Mouse (Mus musculus): ENCODE measurements around the gene Krt88. TPM values are rescaled to one million over a fixed set of nuclear protein-coding genes. Genes with fewer than 3 reads are reported as not detected.

The Krt88 gene
- polyA plus RNA-seq (2015; fragmentation: Nextera tagmentation; extraction: Ambion mirVana): not detected in 2 replicates

DNA sequence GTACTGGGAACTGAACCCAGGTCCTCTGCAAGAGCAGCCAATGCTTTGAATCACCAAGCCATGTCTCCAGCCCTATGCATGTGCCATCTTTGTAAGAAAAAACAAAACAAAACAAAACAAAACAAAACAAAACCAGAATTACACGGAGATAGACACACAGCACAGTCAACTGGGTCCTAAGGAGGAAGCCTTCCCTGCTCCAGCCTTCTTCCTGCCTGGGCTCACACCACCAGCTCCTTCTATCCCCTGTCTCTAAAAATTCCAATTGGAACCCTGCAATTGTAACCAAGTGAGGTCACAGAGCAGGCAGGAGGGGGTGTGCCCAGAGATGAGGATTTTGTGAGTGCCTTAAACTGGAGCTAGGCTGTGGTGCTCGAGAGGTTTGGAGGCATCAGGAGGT lies at the start of gene Krt88:
TSS of gene Krt88 (plus strand) at position 301 of the 400 bp plus-strand sequence.
- 72% methylated on average over 2 of the region's 2 CpGs for WGBS
- Histone ChIP-seq H3K27me3 (no peaks in the 10 kb centered on the region), H3K4me1 (no peaks in the 10 kb centered on the region), H3K9me3 (no peaks in the 10 kb centered on the region), H3K4me3 (no peak within 1 kb of the TSS), H3K27ac (no peak within 1 kb of the TSS), H3K4me2 (replicated peaks) (no peak within 1 kb of the TSS), H3K9ac (no peak within 1 kb of the TSS), H3K36me3 (no peaks in the 10 kb centered on the region)
- ATAC-seq (ENCODE audit: low FRiP score, low read depth): no peak

DNA sequence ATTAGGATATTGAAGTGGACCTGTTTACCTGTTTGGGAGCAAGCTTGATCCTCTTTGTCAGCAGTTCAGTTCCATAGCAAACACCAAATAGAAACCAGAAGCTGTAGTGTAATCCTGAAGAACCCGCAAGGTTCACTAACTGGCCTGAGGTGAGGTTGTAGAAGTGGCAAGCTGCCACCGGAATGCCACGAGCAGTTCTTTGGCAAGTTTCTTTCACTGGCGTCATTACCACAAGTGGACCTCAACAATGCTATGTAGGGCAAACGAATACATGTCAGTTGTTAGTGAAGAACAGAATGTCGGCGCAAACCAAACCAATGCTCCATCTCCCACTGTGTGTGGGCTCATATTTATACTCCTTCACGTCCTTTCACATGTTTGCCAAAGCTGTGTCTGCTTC lies 49.3 kb upstream of the Krt88 start:
- Histone ChIP-seq H3K9ac (no peak overlapping the region), H3K27me3 (no peaks in the 10 kb centered on the region), H3K9me3 (no peaks in the 10 kb centered on the region), H3K4me3 (no peak overlapping the region), H3K27ac (no peak overlapping the region), H3K4me2 (replicated peaks) (no peak overlapping the region), H3K36me3 (no peaks in the 10 kb centered on the region), H3K4me1 (peaks cover 16% of the 10 kb centered on the region)
- 80% methylated on average over 8 of the region's 8 CpGs for WGBS
- ATAC-seq (ENCODE audit: low FRiP score, low read depth): no peak

DNA sequence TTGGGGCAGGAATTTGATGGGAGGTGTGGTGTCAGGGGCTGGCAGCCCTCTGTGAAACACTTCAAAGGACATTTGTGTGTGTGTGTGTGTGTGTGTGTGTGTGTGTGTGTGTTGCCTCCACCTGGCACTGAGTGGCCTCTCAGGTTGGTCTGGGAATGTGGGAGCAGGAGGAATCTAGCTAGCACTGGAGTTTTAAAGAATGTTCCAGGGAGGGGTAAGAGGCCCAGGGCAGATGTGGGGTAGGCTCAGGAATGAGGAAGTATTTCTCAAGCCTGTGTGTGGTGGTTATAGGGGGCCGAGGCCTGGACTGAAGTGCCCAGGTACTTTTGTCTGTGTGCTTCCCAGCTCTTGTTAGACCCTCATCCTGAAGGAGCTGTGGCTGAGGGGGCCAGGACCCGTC lies 36.8 kb upstream of the Krt88 start, which contains the start of gene Krt7:
TSS of gene Krt7 (plus strand) at position 269 of the 400 bp plus-strand sequence.
- Histone ChIP-seq H3K4me3 (no peak within 1 kb of the TSS), H3K36me3 (no peaks in the 10 kb centered on the region), H3K27me3 (peaks cover 38% of the 10 kb centered on the region), H3K4me2 (replicated peaks) (peak within 1 kb of the TSS; percentile 47), H3K27ac (peak within 1 kb of the TSS; percentile 11; the same call in 1 of the 2 replicates), H3K9ac (no peak within 1 kb of the TSS), H3K4me1 (peaks cover 35% of the 10 kb centered on the region), H3K9me3 (no peaks in the 10 kb centered on the region)
- peak; percentile 46; the same call in 1 of the 2 replicates for ATAC-seq (ENCODE audit: low FRiP score, low read depth)
- WGBS: 35% methylated on average over 2 of the region's 2 CpGs

DNA sequence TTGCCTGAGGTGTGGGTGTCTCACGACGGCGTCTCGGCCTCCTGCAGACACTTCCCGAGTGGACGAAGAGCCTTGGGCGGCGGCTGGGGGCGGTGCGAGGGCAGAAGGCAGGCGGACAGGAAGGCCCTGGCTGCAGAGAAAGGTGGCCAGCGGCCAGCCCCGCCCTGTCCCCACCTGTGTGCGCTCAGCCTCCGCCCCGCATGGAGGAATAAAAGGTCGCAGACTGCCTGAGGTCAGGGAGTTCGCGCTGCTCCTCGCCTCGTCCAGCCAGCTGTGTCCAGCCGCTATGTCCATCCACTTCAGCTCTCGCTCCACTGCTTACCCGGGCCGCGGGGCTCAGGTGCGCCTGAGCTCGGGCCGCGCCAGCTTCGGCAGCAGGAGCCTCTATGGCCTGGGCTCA lies 35.4 kb upstream of the Krt88 start:
- no peak overlapping the region for H3K27ac ChIP-seq
- ATAC-seq (ENCODE audit: low FRiP score, low read depth): no peak
- peak overlapping the region; percentile 39; the same call in 1 of the 2 replicates for H3K9ac ChIP-seq
- no peaks in the 10 kb centered on the region for H3K9me3 ChIP-seq
- H3K4me2 ChIP-seq (replicated peaks): peak overlapping the region; percentile 47
- WGBS: 24% methylated on average over 31 of the region's 31 CpGs
- no peaks in the 10 kb centered on the region for H3K36me3 ChIP-seq
- H3K27me3 ChIP-seq: peaks cover 38% of the 10 kb centered on the region
- peak overlapping the region; percentile 22 for H3K4me3 ChIP-seq
- H3K4me1 ChIP-seq: peaks cover 35% of the 10 kb centered on the region

DNA sequence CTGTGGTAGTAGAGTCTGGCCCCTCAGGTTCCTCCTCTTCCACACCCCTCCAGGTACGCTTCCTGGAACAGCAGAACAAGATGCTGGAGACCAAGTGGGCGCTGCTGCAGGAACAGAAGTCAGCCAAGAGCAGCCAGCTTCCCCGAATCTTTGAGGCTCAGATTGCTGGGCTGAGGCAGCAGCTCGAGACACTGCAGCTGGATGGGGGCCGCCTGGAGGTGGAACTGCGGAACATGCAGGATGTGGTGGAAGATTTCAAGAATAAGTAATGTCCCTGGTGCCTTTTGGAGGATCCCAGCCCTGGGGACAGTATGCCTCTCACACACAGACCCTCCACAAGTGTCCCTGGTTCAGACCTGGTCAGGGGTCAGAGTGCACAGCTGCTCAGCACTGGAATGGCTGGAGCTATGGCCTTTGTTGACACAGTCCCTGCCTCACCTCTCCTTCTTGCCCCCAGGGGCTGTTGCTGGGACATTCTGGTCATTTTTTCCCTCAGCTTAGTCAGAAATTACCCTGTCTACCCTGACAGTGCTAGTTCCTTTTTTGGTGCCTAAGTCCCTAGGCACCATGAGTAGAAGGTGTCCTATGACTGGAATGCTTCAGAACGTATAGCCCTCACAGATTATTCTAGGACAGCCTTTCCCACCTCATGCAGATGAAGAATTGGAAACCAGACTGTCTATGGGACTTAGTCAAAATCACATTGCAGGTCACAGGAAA lies 33.5 kb upstream of the Krt88 start:
- peaks cover 38% of the 10 kb centered on the region for H3K27me3 ChIP-seq
- ATAC-seq (ENCODE audit: low FRiP score, low read depth): no peak
- no peak overlapping the region for H3K4me2 ChIP-seq (replicated peaks)
- H3K4me3 ChIP-seq: no peak overlapping the region
- H3K9me3 ChIP-seq: no peaks in the 10 kb centered on the region
- 40% methylated on average over 7 of the region's 7 CpGs for WGBS
- H3K9ac ChIP-seq: no peak overlapping the region
- no peaks in the 10 kb centered on the region for H3K36me3 ChIP-seq
- peaks cover 35% of the 10 kb centered on the region for H3K4me1 ChIP-seq
- no peak overlapping the region for H3K27ac ChIP-seq

DNA sequence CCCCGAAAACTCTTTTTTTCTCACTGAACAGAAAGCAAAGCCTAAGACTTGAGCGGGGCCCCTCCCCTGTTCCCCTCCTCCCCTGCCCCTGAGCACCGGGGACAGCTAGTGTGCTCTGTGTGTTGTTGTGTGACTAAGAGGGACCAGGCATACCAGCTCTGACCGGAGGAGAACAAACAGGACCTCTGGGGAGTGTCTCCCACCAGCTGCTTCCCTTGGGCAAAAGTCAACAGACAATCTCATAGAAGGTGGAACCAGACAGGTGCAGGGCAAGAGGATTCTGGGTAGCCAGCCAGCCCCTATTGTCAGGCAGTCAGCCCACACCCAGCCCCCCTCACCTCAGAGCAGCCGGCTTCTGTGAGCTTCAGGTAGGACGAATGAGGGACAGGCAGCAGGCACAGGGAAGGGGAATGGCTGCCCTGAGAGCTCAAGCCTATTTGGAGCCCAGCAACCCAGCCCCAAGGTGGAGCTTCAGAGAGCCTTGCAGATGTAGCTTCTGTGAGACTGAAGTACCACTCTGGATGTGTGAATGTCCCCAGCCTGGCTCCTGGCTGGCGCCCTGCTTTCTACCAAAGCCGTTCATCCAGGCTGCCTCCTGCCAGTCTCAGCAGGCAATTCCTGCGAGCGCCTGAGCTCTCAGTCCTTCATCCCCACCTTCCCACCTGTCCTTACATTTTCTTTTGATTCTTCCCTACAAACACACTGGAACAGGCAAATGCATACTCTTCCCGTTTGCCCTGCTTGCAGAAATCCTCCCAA lies 32.6 kb upstream of the Krt88 start:
- no peak for ATAC-seq (ENCODE audit: low FRiP score, low read depth)
- Histone ChIP-seq H3K4me3 (no peak overlapping the region), H3K27ac (no peak overlapping the region), H3K9ac (no peak overlapping the region), H3K9me3 (no peaks in the 10 kb centered on the region), H3K27me3 (peaks cover 38% of the 10 kb centered on the region), H3K4me2 (replicated peaks) (no peak overlapping the region), H3K36me3 (no peaks in the 10 kb centered on the region), H3K4me1 (peaks cover 35% of the 10 kb centered on the region)
- 37% methylated on average over 11 of the region's 11 CpGs for WGBS

DNA sequence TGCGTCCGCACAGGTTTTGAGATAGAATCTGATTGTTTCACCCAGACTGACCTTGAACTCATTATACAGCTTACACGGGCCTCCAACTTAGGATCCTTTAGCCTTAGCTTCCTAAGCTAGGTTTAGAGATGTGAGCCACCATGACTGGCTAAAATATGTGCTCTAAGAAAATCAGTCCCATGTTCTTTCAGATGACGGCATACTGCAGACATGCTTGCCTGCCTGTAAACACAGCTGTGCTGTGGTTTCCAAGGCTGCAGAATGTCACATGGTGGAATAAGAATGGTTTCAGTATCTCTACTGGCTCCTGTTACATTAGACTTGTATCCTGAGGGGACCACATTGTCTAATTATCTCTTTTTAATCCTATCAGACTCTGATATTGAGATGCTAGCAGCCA lies 28.6 kb upstream of the Krt88 start:
- Histone ChIP-seq H3K9me3 (no peaks in the 10 kb centered on the region), H3K9ac (no peak overlapping the region), H3K27me3 (peaks cover 8% of the 10 kb centered on the region), H3K4me1 (0 out of 2 replicates have a peak, but pooled peaks cover 5% of the 10 kb centered on the region), H3K36me3 (no peaks in the 10 kb centered on the region), H3K4me2 (replicated peaks) (no peak overlapping the region), H3K27ac (no peak overlapping the region), H3K4me3 (no peak overlapping the region)
- ATAC-seq (ENCODE audit: low FRiP score, low read depth): 0 out of 2 replicates have a peak, but pooled peaks have one; percentile 32
- 74% methylated on average over 4 of the region's 4 CpGs for WGBS

DNA sequence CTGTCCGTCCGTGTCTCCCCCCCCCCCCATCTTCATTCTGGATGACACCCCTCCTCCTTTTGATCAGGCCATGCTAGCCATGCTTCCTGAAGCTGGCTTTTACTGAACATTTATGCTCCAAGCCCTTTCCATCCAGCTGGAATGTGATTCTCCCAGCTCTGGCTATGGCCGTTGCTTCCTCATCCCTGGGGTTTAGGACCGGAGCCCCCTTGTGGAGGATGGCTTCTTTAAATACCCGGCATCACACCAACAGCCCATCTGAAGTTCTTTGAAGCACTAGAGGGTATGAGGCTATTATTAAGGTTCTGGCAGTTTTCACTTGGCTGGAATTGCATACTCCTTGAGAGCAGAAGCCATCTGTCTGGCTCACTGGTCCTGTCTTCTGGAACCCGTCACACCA lies 26.6 kb upstream of the Krt88 start:
- ATAC-seq (ENCODE audit: low FRiP score, low read depth): no peak
- 36% methylated on average over 4 of the region's 6 CpGs for WGBS
- no peaks in the 10 kb centered on the region; the same call in 1 of the 2 replicates for H3K27me3 ChIP-seq
- H3K36me3 ChIP-seq: no peaks in the 10 kb centered on the region
- H3K9me3 ChIP-seq: no peaks in the 10 kb centered on the region
- no peak overlapping the region for H3K4me2 ChIP-seq (replicated peaks)
- no peak overlapping the region for H3K27ac ChIP-seq
- no peak overlapping the region for H3K4me3 ChIP-seq
- no peak overlapping the region for H3K9ac ChIP-seq
- H3K4me1 ChIP-seq: no peaks in the 10 kb centered on the region

DNA sequence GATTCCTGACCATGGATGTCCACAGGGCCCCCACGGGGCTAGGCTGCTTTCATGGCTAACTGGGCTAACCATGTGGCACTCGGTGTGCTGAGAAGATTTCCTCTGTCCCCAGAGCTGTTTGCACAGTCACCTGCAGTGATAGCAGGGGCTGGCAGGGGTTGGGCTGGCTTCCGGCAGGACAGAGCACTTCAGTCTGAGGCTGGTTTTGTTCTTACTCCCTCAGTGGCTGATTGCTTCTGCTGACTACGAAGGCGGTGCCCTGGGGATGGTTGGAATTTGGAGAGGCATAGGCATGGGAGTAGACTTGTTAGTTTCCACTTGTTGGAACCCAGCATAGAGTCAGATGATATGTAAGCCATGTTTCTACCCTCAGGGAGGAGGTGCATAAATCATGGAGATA lies 22.6 kb upstream of the Krt88 start:
- Histone ChIP-seq H3K4me3 (no peak overlapping the region), H3K4me2 (replicated peaks) (no peak overlapping the region), H3K36me3 (no peaks in the 10 kb centered on the region), H3K4me1 (no peaks in the 10 kb centered on the region), H3K9ac (no peak overlapping the region), H3K27me3 (peaks cover 6% of the 10 kb centered on the region; the same call in 1 of the 2 replicates), H3K9me3 (no peaks in the 10 kb centered on the region), H3K27ac (no peak overlapping the region)
- no peak for ATAC-seq (ENCODE audit: low FRiP score, low read depth)
- WGBS: 27% methylated on average over 5 of the region's 5 CpGs

DNA sequence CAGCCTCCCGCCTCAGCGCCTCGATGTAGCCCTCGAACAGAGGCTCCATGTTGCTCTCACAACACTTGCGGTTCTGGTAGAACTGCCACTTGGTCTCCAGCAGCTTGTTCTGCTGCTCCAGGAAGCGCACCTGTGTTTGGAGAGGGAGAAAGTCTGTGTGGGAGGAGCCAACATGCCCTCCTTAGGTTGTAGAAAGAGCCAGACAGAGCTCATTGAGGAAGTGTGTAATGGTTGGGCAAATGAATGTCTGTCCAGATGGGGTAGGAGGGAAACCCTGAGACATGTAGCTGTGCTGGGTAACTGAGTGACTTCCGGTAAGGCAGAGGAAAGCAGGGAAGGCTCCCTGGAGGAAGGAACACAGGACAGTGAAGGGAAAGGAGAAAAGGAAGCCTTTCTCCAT lies 10.9 kb upstream of the Krt88 start:
- Histone ChIP-seq H3K27ac (no peak overlapping the region), H3K36me3 (no peaks in the 10 kb centered on the region), H3K4me3 (no peak overlapping the region), H3K9me3 (no peaks in the 10 kb centered on the region), H3K4me1 (peaks cover 7% of the 10 kb centered on the region; the same call in 1 of the 2 replicates), H3K4me2 (replicated peaks) (no peak overlapping the region), H3K9ac (no peak overlapping the region), H3K27me3 (peaks cover 56% of the 10 kb centered on the region)
- 90% methylated on average over 7 of the region's 7 CpGs for WGBS
- ATAC-seq (ENCODE audit: low FRiP score, low read depth): no peak

DNA sequence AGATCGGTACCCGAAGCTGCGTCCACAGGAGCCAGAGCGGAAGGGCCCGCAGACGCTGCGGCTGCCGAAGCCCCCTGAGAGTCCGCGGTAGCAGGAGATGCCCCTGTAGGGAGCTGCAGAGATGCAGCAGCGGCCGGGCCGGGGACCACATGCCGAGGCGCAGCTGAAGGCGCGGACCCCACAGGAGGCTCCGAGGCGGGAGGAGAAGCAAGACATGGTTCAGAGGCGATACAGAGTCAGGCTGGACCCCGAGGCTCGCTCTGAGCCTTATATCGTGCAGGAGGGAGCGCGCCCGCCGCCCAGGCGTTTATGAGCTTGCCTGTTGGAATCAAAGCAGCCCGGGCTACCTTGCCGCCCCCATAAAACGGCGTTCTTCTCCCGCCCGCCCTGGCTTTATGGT lies 9.0 kb upstream of the Krt88 start, which contains the start of gene Krt87:
TSS of gene Krt87 (minus strand) at position 250 of the 400 bp plus-strand sequence.
- peak within 1 kb of the TSS; percentile 22; the same call in 1 of the 2 replicates for H3K27ac ChIP-seq
- peaks cover 51% of the 10 kb centered on the region for H3K27me3 ChIP-seq
- H3K4me2 ChIP-seq (replicated peaks): peak within 1 kb of the TSS; percentile 69
- no peak for ATAC-seq (ENCODE audit: low FRiP score, low read depth)
- no peaks in the 10 kb centered on the region for H3K9me3 ChIP-seq
- H3K4me1 ChIP-seq: peaks cover 7% of the 10 kb centered on the region; the same call in 1 of the 2 replicates
- peak within 1 kb of the TSS; percentile 37 for H3K4me3 ChIP-seq
- H3K9ac ChIP-seq: peak within 1 kb of the TSS; percentile 51
- 2% methylated on average over 34 of the region's 34 CpGs for WGBS
- no peaks in the 10 kb centered on the region for H3K36me3 ChIP-seq

DNA sequence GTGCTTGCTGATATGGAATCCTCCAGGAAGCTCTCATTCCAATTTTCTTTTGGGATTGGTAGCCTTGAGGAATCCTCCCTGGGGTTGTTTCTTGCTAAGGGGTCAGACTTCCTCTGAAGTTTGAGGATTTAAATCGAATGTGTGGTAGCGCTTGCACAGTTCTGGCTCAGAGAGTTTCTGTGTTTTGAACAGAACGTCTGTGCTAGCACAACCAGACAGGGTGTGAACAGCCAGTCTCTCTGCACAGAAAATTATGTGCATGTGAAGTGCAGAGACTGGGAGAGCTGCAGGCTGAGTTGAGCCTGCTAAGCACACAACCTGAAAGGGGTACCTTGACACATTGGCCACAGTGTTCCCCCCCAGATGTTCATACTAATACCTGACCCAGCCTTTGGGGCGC lies 6.7 kb upstream of the Krt88 start:
- Histone ChIP-seq H3K4me2 (replicated peaks) (no peak overlapping the region), H3K9ac (no peak overlapping the region), H3K27me3 (peaks cover 50% of the 10 kb centered on the region), H3K9me3 (no peaks in the 10 kb centered on the region), H3K4me1 (peaks cover 7% of the 10 kb centered on the region; the same call in 1 of the 2 replicates), H3K27ac (no peak overlapping the region), H3K36me3 (no peaks in the 10 kb centered on the region), H3K4me3 (no peak overlapping the region)
- WGBS: 73% methylated on average over 4 of the region's 4 CpGs
- no peak for ATAC-seq (ENCODE audit: low FRiP score, low read depth)

Measured in limb, embryonic 13.5 days (tissue).